Mouse (Mus musculus) small intestine, adult 2 months (tissue): Measurements from ENCODE around the gene P2ry14. TPM values are rescaled to one million over a fixed set of nuclear protein-coding genes. Genes with fewer than 3 reads are reported as not detected.

Experiments
- H3K27ac ChIP-seq: fragments of 200-500 bp; 2 replicates; pipeline ENCODE4 v1.5.1; 2012; ENCODE audit warnings: low read depth, low read length, control low read depth, inconsistent platforms; ENCODE audit not compliant: insufficient read depth
- H3K27me3 ChIP-seq: fragments of 200-500 bp; 2 replicates; pipeline ENCODE4 v1.6.1; 2012; ENCODE audit warnings: mild to moderate bottlenecking, moderate library complexity, low read length, inconsistent platforms; ENCODE audit not compliant: control insufficient read depth, insufficient read depth
- H3K36me3 ChIP-seq: fragments of 200-500 bp; 2 replicates; pipeline ENCODE4 v1.6.1; 2012; ENCODE audit warnings: mild to moderate bottlenecking, low read length, control low read depth, inconsistent platforms; ENCODE audit not compliant: control insufficient read depth, insufficient read depth
- H3K4me1 ChIP-seq: fragments of 200-500 bp; 2 replicates; pipeline ENCODE4 v1.6.1; 2012; ENCODE audit warnings: low read length, inconsistent platforms, mixed read lengths; ENCODE audit not compliant: control insufficient read depth, insufficient read depth, insufficient read length
- H3K4me3 ChIP-seq: fragments of 200-500 bp; 2 replicates; pipeline ENCODE4 v1.5.1; 2012; ENCODE audit warnings: low read depth, mild to moderate bottlenecking, control low read depth, inconsistent platforms, low read length, moderate library complexity
- CTCF ChIP-seq: fragments of 200-500 bp; IDR thresholded peaks from 2 replicates; pipeline ENCODE4 v1.5.1; 2012; ENCODE audit warnings: low read depth, mild to moderate bottlenecking, control low read depth, inconsistent platforms, low read length, moderate library complexity, mixed read lengths; ENCODE audit not compliant: insufficient replicate concordance, insufficient read length; ENCODE audit errors: extremely low read depth
- POLR2A ChIP-seq: fragments of 200-500 bp; IDR thresholded peaks from 2 replicates; pipeline ENCODE4 v1.6.1; 2012; ENCODE audit warnings: low read depth, mild to moderate bottlenecking, control low read depth, inconsistent platforms, low read length, moderate library complexity
- WGBS: fragments of 180-500 bp; shearing (Covaris S2); methylation state at CpG from one replicate; pipeline ENCODE4 v1.1.7; 2018; 5-methylcytosine and 5-hydroxymethylcytosine counted together
- polyA plus RNA-seq: library from polyadenylated mRNA; depleted of rRNA; stranded (reverse); fragments of >200 nt; gene quantifications from 2 replicates; pipeline ENCODE4 v1.2.3, GENCODE M21; 2012

The P2ry14 gene
- polyA plus RNA-seq, 1 experiment, result 3.4 TPM

GRCm38 (mm10) chr3:59167417-59168054, 14.1 kb upstream of the P2ry14 start:
- Histone ChIP-seq H3K36me3 (no peaks in the 10 kb centered on the region), H3K4me1 (no peaks in the 10 kb centered on the region), H3K27me3 (no peaks in the 10 kb centered on the region), H3K4me3 (no peak overlapping the region), H3K27ac (no peak overlapping the region)
- no peak for TF ChIP-seq CTCF
- no peak for TF ChIP-seq POLR2A
- WGBS, result 77% methylated on average over 2 of the region's 2 CpGs

DNA sequence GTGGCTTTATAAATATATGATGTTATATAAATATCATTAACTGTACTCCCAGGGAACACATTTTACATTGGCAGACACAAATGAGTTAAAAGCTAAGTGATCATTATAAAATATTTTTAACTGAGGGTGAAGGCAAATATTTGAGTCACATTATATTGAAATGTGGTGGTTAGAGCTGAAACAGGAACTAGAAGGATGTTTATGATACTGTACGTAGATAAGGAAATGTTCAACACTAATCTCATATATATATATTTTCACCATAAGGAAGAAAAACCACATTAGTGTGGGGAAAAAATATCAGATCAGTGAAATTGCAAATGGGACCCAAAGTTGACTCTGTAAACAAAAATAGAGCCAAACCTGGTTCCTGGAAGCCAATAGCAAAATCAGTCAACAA, 7.0 kb upstream of the P2ry14 start:
- Histone ChIP-seq H3K36me3 (no peaks in the 10 kb centered on the region), H3K4me1 (no peaks in the 10 kb centered on the region), H3K27me3 (no peaks in the 10 kb centered on the region), H3K4me3 (no peak overlapping the region), H3K27ac (no peak overlapping the region)
- WGBS, result 63% methylated on average over 1 of the region's 1 CpGs
- TF ChIP-seq POLR2A (no peak), CTCF (no peak)

- Histone ChIP-seq H3K4me3 (no peak overlapping the region), H3K36me3 (no peaks in the 10 kb centered on the region), H3K27ac (no peak overlapping the region), H3K4me1 (no peaks in the 10 kb centered on the region), H3K27me3 (no peaks in the 10 kb centered on the region)
- TF ChIP-seq POLR2A, result no peak
- no peak for TF ChIP-seq CTCF
- 81% methylated on average over 5 of the region's 5 CpGs for WGBS
Measured at GRCm38 (mm10) chr3:59157048-59157447, 3.6 kb upstream of the P2ry14 start.

- TF ChIP-seq POLR2A, result no peak
- no peak for TF ChIP-seq CTCF
- H3K4me1 ChIP-seq, result no peaks in the 10 kb centered on the region
- no peaks in the 10 kb centered on the region for H3K36me3 ChIP-seq
- H3K27me3 ChIP-seq, result no peaks in the 10 kb centered on the region
- no peak overlapping the region for H3K27ac ChIP-seq
- 94% methylated on average over 6 of the region's 6 CpGs for WGBS
- H3K4me3 ChIP-seq, result no peak overlapping the region
Measured at GRCm38 (mm10) chr3:59155404-59155803, 2.0 kb upstream of the P2ry14 start.

GRCm38 (mm10) chr3:59154888-59155287, 1.5 kb upstream of the P2ry14 start:
- no peak for TF ChIP-seq POLR2A
- no peak overlapping the region for H3K27ac ChIP-seq

DNA sequence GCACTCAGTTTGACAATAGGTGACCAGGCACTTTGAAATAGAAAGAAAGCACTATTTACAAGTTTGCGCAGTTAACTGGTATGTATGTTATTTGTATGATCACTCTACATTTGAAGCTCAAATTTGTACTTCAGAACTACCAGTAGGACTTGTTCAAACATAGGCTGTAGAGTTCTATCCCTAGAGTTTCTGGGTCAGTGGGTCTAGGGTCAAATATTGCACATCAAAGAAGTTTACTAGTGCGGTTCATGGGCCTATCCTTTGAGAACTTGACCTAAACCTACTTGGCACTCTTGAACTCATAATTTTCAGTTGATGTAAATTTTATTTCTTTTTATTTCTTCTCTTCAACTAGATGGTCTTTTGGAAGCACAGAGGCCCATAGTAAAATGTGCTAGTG, 2.8 kb downstream of the P2ry14 start:
- no peak for TF ChIP-seq POLR2A
- no peak for TF ChIP-seq CTCF
- no peak overlapping the region for H3K27ac ChIP-seq
- no peak overlapping the region for H3K4me3 ChIP-seq
- H3K27me3 ChIP-seq, result no peaks in the 10 kb centered on the region
- no peaks in the 10 kb centered on the region for H3K4me1 ChIP-seq
- WGBS, result 93% methylated on average over 2 of the region's 2 CpGs
- H3K36me3 ChIP-seq, result no peaks in the 10 kb centered on the region

More at GRCm38 (mm10) chr3:59154888-59155287, 1.5 kb upstream of the P2ry14 start:
- 73% methylated on average over 2 of the region's 2 CpGs for WGBS
- Histone ChIP-seq H3K27me3 (no peaks in the 10 kb centered on the region), H3K4me3 (no peak overlapping the region), H3K4me1 (no peaks in the 10 kb centered on the region), H3K36me3 (no peaks in the 10 kb centered on the region)

GRCm38 (mm10) chr3:59149646-59150045, 3.8 kb downstream of the P2ry14 start:
- Histone ChIP-seq H3K27ac (no peak overlapping the region), H3K4me3 (no peak overlapping the region), H3K27me3 (no peaks in the 10 kb centered on the region), H3K4me1 (no peaks in the 10 kb centered on the region), H3K36me3 (no peaks in the 10 kb centered on the region)
- no peak for TF ChIP-seq CTCF
- no peak for TF ChIP-seq POLR2A

GRCm38 (mm10) chr3:59145194-59145593, 8.2 kb downstream of the P2ry14 start:
- no peak overlapping the region for H3K4me3 ChIP-seq
- H3K27ac ChIP-seq, result no peak overlapping the region
- no peaks in the 10 kb centered on the region for H3K27me3 ChIP-seq
- no peaks in the 10 kb centered on the region for H3K4me1 ChIP-seq
- no peaks in the 10 kb centered on the region for H3K36me3 ChIP-seq
- TF ChIP-seq CTCF (no peak), POLR2A (no peak)
- 67% methylated on average over 5 of the region's 5 CpGs for WGBS
